Mouse (Mus musculus) adrenal gland, postnatal 10 days (tissue): Measurements from ENCODE around the gene H2-DMb2. TPM values are rescaled to one million over a fixed set of nuclear protein-coding genes. Genes with fewer than 3 reads are reported as not detected.

Experiments used
- total RNA-seq, 2 experiments: library from RNA; stranded (reverse); gene quantifications; 2 replicates each; pipeline ENCODE4 v1.2.3; 2021

Gene H2-DMb2
- total RNA-seq, 2 experiments from 2014 or later = 4.5 to 4.8 TPM

Other genes starting within 250 kb of the H2-DMb2 start
- not detected for gene Platr17, start 238.2 kb upstream of the H2-DMb2 start, total RNA-seq
- gene Daxx, start 233.9 kb upstream of the H2-DMb2 start, total RNA-seq = 10 to 100 TPM; 25.4 to 26.3 TPM
- gene Tapbp, start 227.4 kb upstream of the H2-DMb2 start, total RNA-seq = 100 to 1,000 TPM; 131 to 150 TPM
- 10 to 100 TPM; 29.2 to 34.3 TPM for gene Zbtb22, start 227.4 kb upstream of the H2-DMb2 start, total RNA-seq
- 10 to 100 TPM; 57.1 to 76.3 TPM for gene Rgl2, start 213.8 kb upstream of the H2-DMb2 start, total RNA-seq
- gene Pfdn6, start 203.0 kb upstream of the H2-DMb2 start, total RNA-seq = 10 to 100 TPM; 81.2 to 94.9 TPM
- gene Wdr46, start 202.6 kb upstream of the H2-DMb2 start, total RNA-seq = 10 to 100 TPM; 28.4 to 29.7 TPM
- 1 to 10 TPM; 4.8 to 5.8 TPM for gene B3galt4, start 191.8 kb upstream of the H2-DMb2 start, total RNA-seq
- 10 to 100 TPM; 38.8 to 51.4 TPM for gene Vps52, start 187.5 kb upstream of the H2-DMb2 start, total RNA-seq
- gene Rps18, start 187.3 kb upstream of the H2-DMb2 start, total RNA-seq = 100 to 1,000 TPM; 943 to 952 TPM
- 100 to 1,000 TPM; 204 to 217 TPM for gene H2-K1, start 143.0 kb upstream of the H2-DMb2 start, total RNA-seq
- gene Ring1, start 118.6 kb upstream of the H2-DMb2 start, total RNA-seq = 10 to 100 TPM; 29.8 to 36.5 TPM
- gene H2-Ke6, start 115.2 kb upstream of the H2-DMb2 start, total RNA-seq = 100 to 1,000 TPM; 184 to 194 TPM
- gene Slc39a7, start 111.6 kb upstream of the H2-DMb2 start, total RNA-seq = 100 to 1,000 TPM; 115 to 140 TPM
- gene Rxrb, start 111.5 kb upstream of the H2-DMb2 start, total RNA-seq = 10 to 100 TPM; 62.3 to 76.1 TPM
- gene Col11a2, start 103.9 kb upstream of the H2-DMb2 start, total RNA-seq = 10 to 100 TPM in 1 of 2 experiments, 1 to 10 TPM in 1; 4.2 to 15.0 TPM
- gene H2-Oa, start 51.0 kb upstream of the H2-DMb2 start, total RNA-seq = 1 to 10 TPM; 1.4 to 1.5 TPM
- gene H2-DMa, start 23.8 kb upstream of the H2-DMb2 start, total RNA-seq = 10 to 100 TPM in 1 of 2 experiments, 1 to 10 TPM in 1; 8.9 to 15.2 TPM
- 100 to 1,000 TPM; 170 to 181 TPM for gene Brd2, start 20.7 kb upstream of the H2-DMb2 start, total RNA-seq
- gene H2-DMb1, start 9.8 kb downstream of the H2-DMb2 start, total RNA-seq = 1 to 10 TPM; 3.6 to 5.8 TPM
- gene Tap1, start 44.2 kb downstream of the H2-DMb2 start, total RNA-seq = 10 to 100 TPM; 11.9 to 15.5 TPM
- gene Psmb9, start 44.5 kb downstream of the H2-DMb2 start, total RNA-seq = 10 to 100 TPM; 13.5 to 18.2 TPM
- 10 to 100 TPM; 22.8 to 29.1 TPM for gene Psmb8, start 54.4 kb downstream of the H2-DMb2 start, total RNA-seq
- gene Tap2, start 60.2 kb downstream of the H2-DMb2 start, total RNA-seq = 10 to 100 TPM; 32.8 to 35.0 TPM
- gene H2-Ob, start 95.6 kb downstream of the H2-DMb2 start, total RNA-seq = 1 to 10 TPM; 2.7 to 3.5 TPM
- 10 to 100 TPM; 27.9 to 36.1 TPM for gene H2-Ab1, start 114.4 kb downstream of the H2-DMb2 start, total RNA-seq
- 10 to 100 TPM; 40.5 to 44.8 TPM for gene H2-Aa, start 144.5 kb downstream of the H2-DMb2 start, total RNA-seq
- gene H2-Eb1, start 162.6 kb downstream of the H2-DMb2 start, total RNA-seq = 10 to 100 TPM; 33.3 to 37.7 TPM
- under 1 TPM; 0.21 to 0.39 TPM for gene H2-Eb2, start 182.4 kb downstream of the H2-DMb2 start, total RNA-seq
- gene Btnl2, start 211.5 kb downstream of the H2-DMb2 start, total RNA-seq = under 1 TPM; 0.48 to 0.66 TPM
- not detected for gene Btnl1, start 233.8 kb downstream of the H2-DMb2 start, total RNA-seq